Mouse (Mus musculus) leukemia stem cell, adult 10-12 weeks (primary cell): ENCODE data around the gene Car15. TPM values are rescaled to one million over a fixed set of nuclear protein-coding genes. Genes with fewer than 3 reads are reported as not detected.

ENCODE experiments used
- polyA plus RNA-seq: library from polyadenylated mRNA; stranded (reverse); fragments of >175 nt; gene quantifications from 2 replicates; pipeline ENCODE4 v1.2.3, GENCODE M21; 2012; ENCODE audit warnings: low replicate concordance

The Car15 gene
- polyA plus RNA-seq = 1.8 and 5.4 TPM in 2 replicates

GRCm38 (mm10) chr16:17838051-17838450, at the start of gene Car15:
Gene Car15, minus strand, starts transcription at chr16:17838364.

GRCm38 (mm10) chr16:17832821-17833220, 5.3 kb downstream of the Car15 start, which contains the start of gene B830017H08Rik:
Gene B830017H08Rik, plus strand, starts transcription at chr16:17833121.

GRCm38 (mm10) chr16:17796971-17797811, 41.0 kb downstream of the Car15 start, which contains the start of gene Scarf2:
Gene Scarf2, plus strand, starts transcription at chr16:17797282.

Other genes starting within 250 kb of the Car15 start
- 9.8 and 140 TPM in 2 replicates for gene Smpd4, start 219.0 kb downstream of the Car15 start, polyA plus RNA-seq
- gene Ccdc74a, start 191.9 kb downstream of the Car15 start, polyA plus RNA-seq = 18.7 and 55.3 TPM in 2 replicates
- 147 and 310 TPM in 2 replicates for gene Med15, start 105.5 kb downstream of the Car15 start, polyA plus RNA-seq
- 2.3 and 30.3 TPM in 2 replicates for gene Klhl22, start 78.7 kb downstream of the Car15 start, polyA plus RNA-seq
- gene Scarf2, start 41.1 kb downstream of the Car15 start, polyA plus RNA-seq = 3.8 and 4.0 TPM in 2 replicates
- gene B830017H08Rik, start 5.2 kb downstream of the Car15 start, polyA plus RNA-seq = not detected in 2 replicates
- 0.57 and 0.79 TPM in 2 replicates for gene Gm20518, start 53.3 kb upstream of the Car15 start, polyA plus RNA-seq
- not detected in 2 replicates for gene Tssk1, start 55.9 kb upstream of the Car15 start, polyA plus RNA-seq
- gene Dgcr2, start 60.2 kb upstream of the Car15 start, polyA plus RNA-seq = 15.8 and 23.2 TPM in 2 replicates
- gene Tssk2, start 60.3 kb upstream of the Car15 start, polyA plus RNA-seq = 0.12 TPM in 1 of 2 replicates, not detected in the other
- 27.5 and 28.2 TPM in 2 replicates for gene Ess2, start 73.0 kb upstream of the Car15 start, polyA plus RNA-seq
- gene Gsc2, start 76.7 kb upstream of the Car15 start, polyA plus RNA-seq = not detected in 2 replicates
- gene Slc25a1, start 89.9 kb upstream of the Car15 start, polyA plus RNA-seq = 152 and 236 TPM in 2 replicates
- gene Vpreb2, start 142.1 kb upstream of the Car15 start, polyA plus RNA-seq = not detected in 2 replicates
- 26.8 and 39.3 TPM in 2 replicates for gene Dgcr6, start 214.5 kb upstream of the Car15 start, polyA plus RNA-seq